Mouse (Mus musculus) right cerebral cortex, postnatal 10 days (tissue): ENCODE measurements around the gene Hist2h2ab.
A peak's percentile ranks its signal among the peaks of the same experiment; 100 is the strongest.
"Not testable (repeated sequence)": the region's sequence is repeated elsewhere in the genome, so short reads cannot be mapped to it uniquely, and the experiment has no call there.

Experiments
- DNase-seq, 2 experiments: peaks; one replicate each; pipeline ENCODE4 v3.0.0; 2021; ENCODE audit warnings: low spot score in 2 of 2

The Hist2h2ab gene

DNA sequence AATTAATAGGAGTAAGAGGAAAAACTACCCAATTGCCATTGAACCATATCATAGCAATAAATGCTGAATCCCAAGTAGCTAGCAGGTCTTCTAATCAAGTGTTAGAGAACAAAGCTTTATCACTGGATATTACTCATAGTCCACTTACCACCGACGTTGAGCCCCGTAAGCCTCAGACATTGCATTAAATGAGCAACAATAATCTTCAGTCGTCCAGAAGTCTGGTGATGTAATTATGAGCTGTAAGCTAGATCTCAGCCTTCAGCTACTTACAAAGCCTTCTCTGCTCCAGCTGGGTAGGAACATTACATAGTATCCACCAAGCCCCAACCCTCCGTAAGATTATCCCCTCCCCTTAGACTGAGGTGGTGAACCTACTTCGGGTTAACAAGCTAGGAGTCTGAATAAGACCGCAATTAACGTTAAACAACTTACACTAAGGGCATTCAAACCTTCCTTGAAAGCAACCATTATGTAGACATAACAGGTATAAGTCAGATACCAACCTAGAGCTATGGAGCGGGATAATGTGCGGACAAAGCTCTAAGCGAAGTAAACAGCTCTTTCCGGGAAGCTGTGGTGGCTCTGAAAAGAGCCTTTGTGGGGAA is 18.3 kb downstream of the Hist2h2ab start:
- DNase-seq, result no peak

DNA sequence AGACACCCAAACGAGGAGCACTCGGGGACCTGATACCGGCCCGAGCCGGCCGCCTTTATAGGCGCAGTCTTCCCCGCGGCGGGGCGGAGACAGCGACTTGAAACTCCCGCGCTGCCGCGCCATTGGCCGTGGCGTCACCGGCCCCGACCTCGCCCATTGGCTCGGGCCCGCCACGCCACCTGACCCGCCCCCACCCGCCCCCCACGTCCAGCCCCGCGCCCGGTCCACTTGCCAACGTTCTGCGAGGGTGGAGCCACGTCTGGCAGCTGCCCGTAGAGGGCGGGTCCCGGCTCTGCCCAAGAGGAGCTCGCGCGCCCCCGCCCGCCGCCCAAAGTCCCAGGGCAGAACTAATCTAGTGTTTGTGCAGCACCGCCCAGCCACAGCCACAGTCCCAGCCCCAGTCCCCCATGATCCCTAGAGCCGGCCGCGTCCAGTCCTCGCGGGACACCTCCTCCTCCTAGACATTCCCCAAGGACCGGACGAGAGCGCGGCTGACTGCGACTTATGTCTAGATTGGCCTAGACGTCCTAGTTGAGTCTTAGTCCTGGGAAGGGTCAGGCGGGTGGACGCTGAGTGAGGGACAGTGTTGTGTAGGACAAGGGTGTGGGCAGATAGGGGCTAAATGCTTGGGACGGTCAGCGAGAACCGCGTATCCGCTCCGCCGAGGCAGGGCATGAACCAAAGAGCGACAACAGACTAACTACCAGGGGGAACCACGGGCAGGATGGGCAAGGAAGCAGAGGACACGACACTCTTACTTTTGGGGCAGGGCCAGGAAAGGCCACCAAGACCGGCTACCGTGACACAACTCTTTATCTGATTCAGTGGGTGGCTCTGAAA is 19.5 kb downstream of the Hist2h2ab start, which contains the start of gene Hist2h3c2:
Hist2h3c2 (minus strand) TSS at position 174 of the 840 bp plus-strand sequence.
- DNase-seq, result peak in 1 of 2 experiments; percentile 40

DNA sequence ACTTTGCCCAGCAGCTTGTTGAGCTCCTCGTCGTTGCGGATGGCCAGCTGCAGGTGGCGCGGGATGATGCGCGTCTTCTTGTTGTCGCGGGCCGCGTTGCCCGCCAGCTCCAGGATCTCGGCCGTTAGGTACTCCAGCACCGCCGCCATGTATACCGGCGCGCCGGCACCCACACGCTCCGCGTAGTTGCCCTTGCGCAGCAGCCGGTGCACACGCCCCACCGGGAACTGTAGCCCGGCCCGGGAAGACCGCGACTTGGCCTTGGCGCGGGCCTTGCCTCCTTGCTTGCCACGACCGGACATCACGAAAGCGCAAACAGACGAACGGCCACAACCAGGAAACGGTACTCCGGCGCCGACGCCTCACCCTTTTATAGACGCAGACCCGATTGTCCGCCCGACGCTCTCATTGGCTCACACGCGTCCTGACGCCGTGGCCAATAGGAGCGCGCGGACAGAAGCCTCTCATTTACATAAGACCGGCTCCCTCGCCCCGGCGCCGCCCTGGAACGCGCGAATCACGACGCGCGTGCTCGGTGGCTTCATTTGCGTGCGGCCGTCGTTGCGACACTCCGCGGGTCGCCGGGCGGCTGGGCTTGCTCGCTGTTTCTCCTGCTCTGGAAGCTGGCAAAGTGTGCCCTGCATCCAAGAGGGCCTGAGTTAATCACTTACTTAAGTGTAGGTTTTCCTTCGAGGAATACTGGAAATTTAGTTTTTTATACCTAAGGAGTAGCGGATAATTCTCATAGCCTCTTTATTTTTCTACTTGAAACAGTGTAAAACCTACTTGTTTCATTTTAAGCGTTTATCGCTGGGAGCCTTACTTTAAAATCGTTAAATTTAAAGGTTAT is 20.5 kb downstream of the Hist2h2ab start, which contains the start of gene Hist2h2aa2:
Hist2h2aa2 (minus strand) TSS at position 328 of the 850 bp plus-strand sequence.
- DNase-seq, result peak; percentile 97

DNA sequence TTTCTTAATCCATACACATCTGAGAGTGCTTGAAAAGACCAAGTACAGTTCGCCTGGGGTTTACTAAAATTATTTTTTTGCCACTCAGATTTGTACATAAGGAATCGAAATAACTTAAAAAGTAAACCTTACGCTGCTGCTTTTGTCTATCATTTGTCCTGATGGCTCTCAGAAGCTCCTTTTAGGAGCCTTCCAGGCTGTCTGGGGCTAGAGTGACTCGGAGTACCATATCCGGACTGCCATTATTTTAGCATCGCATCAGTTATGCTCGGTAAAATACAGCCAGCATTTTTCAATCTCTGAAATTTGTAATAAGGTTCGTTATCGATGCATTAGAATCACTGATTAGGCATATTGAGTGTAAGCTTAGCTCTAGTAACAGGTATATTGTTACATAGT is 21.1 kb downstream of the Hist2h2ab start:
- DNase-seq, result no peak

DNA sequence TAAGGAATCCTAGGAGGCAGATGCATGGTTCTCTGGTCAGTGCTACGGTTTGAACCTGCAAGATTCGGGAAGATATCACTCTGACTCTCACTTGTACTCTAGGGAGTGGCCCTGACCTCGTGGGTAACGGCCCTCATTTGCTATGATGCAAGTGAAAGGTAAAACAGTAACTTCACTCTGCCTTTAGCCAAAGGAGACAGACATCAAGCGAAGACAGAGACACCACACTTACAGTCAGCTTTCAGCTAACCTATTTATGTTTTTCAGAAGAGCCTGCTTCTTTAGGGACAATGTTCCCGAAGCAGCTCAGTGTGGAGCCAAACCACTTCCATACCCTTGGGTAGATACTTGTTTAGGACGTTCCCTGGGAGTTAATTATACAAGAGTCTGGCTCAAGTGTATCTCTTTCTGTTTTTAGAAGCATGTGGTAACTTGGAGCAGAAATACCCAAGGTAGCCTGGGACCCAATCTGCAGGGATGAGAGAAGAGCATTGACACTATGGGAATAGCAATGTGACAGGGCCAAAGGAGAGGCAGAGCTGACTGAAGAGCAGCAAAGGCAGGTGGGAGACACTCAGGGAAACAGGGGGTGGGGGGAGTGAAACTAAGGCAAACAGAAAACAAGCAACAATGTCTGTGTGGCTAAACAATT is 24.4 kb downstream of the Hist2h2ab start:
- no peak for DNase-seq

DNA sequence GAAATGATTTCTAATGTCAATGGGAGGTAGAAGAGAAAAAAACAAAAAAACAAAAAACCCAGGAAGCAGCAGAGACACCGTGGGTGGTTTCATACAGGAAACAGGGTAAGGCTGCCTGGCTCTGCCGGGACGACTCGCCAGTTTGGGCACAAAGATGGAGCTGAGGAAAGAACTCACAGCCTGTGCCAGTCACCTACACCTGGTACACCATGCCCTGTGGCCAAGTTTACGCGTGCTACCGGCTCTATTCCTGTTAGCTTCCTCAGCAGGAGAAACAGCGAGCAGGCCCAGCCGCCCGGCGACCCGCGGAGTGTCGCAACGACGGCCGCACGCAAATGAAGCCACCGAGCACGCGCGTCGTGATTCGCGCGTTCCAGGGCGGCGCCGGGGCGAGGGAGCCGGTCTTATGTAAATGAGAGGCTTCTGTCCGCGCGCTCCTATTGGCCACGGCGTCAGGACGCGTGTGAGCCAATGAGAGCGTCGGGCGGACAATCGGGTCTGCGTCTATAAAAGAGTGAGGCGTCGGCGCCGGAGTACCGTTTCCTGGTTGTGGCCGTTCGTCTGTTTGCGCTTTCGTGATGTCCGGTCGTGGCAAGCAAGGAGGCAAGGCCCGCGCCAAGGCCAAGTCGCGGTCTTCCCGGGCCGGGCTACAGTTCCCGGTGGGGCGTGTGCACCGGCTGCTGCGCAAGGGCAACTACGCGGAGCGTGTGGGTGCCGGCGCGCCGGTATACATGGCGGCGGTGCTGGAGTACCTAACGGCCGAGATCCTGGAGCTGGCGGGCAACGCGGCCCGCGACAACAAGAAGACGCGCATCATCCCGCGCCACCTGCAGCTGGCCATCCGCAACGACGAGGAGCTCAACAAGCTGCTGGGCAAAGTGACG is 25.6 kb downstream of the Hist2h2ab start, which contains the start of gene Hist2h2aa1:
Hist2h2aa1 (plus strand) TSS at position 495 of the 884 bp plus-strand sequence.
- peak; percentile 88 to 92 for DNase-seq

DNA sequence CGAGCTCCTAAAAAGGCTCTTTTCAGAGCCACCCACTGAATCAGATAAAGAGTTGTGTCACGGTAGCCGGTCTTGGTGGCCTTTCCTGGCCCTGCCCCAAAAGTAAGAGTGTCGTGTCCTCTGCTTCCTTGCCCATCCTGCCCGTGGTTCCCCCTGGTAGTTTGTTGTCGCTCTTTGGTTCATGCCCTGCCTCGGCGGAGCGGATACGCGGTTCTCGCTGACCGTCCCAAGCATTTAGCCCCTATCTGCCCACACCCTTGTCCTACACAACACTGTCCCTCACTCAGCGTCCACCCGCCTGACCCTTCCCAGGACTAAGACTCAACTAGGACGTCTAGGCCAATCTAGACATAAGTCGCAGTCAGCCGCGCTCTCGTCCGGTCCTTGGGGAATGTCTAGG is 26.4 kb downstream of the Hist2h2ab start:
- DNase-seq, result not testable (repeated sequence)

DNA sequence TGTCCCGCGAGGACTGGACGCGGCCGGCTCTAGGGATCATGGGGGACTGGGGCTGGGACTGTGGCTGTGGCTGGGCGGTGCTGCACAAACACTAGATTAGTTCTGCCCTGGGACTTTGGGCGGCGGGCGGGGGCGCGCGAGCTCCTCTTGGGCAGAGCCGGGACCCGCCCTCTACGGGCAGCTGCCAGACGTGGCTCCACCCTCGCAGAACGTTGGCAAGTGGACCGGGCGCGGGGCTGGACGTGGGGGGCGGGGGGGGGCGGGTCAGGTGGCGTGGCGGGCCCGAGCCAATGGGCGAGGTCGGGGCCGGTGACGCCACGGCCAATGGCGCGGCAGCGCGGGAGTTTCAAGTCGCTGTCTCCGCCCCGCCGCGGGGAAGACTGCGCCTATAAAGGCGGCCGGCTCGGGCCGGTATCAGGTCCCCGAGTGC is 26.8 kb downstream of the Hist2h2ab start, which contains the start of gene Hist2h3c1:
Hist2h3c1 (plus strand) TSS at position 259 of the 430 bp plus-strand sequence.
- not testable (repeated sequence) for DNase-seq

DNA sequence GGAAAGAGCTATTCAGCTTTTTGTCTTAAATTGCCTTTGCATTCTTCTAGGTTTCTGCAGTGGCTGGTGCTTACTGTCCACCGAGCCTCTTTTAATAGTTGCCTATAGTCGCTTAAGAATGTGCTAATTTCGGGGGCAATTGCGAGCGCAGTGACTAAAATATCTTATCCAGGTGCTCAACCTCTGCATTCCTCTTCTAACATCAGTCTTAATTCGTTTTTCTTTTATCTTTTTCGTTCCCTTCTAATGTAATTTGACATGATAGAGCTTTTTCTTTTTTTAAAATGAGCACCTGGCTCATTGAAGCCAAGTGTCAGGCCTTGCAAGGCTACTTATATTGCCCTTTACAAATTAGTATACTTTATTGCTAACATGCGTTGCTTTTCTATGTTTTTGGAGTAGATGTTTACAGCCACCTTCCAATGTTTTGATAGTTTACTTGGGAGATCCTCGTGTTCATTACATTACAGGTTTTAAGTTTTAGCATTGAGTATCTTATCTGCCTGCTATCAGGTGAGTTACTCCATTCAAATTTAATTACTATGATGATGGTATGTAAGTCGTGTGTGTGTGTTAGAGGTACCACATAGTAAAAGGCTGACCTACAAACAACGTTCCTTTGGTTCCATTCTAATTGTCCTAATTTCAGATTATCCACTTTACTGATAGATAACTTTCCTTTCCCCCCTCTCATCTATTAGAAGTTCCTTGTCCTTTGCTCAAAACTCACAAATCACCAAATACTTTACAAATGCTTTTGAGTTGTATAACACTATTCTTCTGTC is 27.9 kb downstream of the Hist2h2ab start:
- DNase-seq, result no peak

DNA sequence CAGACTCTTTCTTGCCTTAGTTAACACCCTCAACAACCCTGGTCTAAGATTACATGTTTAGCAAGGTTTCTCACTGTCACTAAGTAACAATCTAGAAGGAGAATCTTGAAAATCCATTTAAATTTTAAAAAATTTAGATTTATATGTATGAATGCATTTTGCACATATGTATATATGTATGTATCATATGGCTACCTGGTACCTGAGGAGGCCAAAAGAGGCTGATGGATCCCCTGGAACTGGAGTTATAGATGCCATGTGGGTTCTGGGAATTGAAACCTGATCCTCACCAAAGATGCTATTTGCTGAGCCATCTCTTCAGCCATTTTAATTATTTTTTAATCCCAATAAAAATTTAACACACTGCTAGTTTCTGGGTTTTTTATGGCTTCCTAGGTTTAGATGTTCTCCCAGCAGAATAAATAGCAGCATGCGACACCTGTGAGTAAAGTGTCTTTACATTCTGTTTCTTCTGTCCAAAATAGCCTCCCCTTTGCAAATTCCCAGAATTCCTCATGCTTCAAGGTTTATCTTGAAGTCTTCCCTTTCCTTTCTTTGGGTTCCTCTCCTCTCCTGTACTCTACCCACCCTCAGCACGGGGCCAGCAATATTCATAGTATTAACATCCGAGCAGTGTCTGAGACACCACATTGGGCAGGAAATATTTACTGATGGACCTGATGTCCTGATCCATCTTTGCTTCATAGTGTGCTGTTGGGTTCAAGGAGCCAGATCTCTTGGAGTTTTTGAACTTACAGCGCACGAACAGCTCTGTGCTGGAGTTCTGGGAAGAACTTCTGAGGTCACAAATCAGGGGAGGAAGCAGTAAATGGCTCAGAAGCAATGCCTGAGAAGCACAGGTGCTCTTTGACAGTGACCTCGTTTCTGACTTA is 28.7 kb downstream of the Hist2h2ab start:
- no peak for DNase-seq

DNA sequence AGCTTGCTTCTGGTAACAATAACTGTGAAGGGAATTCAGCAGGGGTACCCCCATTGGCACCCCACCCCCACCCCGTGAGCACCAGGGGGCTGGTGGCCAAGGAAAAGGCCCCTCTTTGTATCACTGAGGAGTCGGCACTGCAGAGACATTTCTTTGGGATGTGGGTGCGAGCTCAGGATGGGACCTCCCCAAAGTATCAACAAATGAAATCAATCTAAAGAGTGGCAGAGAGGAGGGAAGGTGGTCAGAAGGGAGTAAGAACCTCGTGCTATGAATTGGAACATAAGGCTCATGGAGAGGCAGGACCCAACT is 29.3 kb downstream of the Hist2h2ab start:
- DNase-seq, result no peak

DNA sequence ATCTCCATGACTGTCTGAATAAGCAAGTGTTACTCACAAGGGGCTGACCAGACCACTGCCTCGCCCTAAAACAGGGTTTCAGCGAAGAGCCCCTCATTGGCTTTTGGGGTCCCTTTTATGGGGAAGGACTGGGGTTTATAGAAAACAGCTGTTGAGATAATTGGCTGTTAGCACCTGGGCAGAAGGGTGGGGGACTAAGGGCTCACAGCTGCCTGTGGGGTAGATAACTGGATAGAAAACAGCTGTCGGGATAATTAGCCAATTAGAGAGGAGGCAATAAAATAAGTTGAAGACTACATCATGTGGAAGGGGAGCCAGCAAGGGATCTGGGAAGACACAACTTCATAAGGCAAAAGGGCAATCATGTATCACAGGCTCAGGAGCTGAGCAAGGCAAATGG is 31.2 kb downstream of the Hist2h2ab start:
- DNase-seq, result no peak

DNA sequence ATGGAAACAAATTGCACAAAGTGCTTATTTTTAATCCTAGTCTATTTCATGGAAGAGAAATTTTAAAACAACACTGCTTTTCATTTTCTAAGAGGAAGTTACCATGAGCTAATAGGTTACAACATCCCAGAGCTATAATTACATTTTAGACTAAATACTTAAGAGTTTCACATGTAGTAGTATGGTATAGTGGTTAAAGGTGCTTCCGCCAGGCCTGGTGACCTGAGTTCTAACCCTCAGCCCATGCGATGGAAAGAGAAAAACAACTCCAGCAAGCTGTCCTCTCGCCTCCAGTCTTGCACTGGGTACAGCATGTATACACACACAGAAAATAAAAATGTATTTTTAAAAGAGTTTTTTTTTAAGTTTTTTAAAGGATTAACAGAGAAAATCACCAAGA is 32.1 kb downstream of the Hist2h2ab start:
- no peak for DNase-seq

DNA sequence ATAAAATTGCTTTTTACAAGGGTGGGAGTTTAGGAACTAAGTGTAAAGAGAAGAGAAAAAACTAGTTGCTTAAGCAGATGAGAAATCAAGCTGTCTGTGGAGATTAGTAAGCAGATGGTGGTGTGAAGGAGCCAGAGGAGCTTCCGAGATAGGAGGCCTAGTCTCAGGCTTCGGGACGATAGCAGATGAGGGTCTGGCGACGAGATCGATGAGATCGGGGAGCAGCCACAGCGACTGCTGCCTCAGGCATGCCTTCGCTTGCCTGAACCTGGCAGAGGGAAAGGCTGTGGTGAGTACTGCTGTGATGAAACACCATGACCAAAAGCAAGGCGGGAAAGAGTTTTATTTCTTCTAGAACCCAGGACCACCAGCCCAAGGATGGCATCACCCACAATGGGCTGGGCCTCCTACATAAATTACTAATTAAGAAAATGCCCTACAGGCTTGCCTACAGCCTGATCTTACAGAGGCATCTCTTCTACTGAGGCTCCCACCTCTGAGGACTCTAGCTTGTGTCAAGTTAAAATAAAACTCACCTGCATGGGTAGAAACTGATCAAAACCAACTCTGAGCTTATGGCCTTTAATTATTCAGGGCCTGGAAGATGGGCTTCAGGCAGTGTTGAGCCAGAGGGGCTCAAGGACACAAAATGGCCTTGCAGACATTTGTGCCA is 35.2 kb downstream of the Hist2h2ab start:
- peak in 1 of 2 experiments; percentile 52 for DNase-seq

DNA sequence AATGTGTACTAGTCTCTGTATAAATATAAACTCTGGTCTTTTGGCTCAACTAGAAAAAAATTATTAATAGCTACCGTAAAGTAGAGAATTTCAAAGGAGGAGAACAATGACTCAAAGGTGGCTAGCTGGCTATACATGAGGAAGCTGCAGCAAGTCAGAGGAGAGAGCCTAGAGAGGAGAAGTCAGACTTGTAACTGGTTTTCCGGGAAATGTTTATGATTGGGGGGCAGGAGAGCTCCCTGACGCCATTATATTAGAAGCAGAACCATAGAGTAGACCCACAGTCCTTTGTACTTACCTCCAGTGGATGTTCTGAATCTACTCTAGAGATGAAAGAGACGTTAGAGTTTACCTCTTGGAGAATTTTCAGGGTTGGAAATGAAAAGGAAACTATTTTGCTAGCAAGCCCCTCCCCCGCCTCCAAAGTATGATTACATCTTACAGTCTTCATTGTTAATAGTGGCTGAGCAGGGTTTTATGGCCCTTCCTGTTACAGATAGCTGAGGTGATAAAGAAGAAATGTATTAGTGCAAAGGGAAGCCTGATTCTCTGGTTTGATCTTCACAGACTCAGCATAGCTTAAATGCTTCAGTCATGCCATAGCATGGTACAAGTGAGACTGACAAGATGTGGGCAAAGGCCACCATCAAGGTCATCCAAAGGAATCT is 36.4 kb downstream of the Hist2h2ab start:
- DNase-seq, result no peak

DNA sequence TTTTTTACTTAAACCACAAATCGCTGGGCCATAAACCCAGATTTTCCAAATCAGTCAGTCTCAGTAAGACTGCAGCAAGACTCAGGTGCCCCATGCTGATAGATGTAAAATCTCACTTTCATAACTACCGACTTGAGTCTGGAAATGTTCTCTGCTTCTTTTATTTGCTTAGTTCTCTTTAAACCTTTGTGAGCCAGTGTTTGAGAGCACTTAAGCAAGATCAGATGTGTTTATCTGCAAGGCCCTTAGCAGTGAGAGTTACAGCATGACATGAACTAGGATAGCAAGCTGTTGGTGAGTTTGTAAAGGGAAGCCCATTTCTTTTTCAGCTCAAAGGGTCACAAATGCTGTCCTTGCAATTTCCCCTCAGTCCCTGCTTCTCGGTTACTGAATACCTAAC is 37.5 kb downstream of the Hist2h2ab start:
- no peak for DNase-seq

DNA sequence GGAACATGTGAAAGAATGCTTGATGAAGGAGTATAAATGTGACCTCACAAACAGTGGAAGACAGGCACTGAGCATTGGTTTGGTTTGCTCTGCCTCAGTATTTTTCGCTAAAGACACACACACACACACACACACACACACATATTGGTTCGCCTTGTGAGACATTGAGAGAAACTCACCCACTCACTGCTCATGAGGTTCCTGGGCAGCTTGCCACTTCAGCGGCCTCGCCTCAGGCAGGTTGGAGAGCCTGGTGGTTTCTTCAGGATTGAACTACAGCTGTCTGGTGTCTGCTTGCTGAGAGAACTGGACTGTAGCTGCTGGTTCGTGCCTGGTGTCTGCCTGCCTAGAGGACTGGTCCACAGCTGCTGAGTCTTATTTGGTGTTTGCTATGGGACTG is 40.6 kb downstream of the Hist2h2ab start:
- no peak for DNase-seq

DNA sequence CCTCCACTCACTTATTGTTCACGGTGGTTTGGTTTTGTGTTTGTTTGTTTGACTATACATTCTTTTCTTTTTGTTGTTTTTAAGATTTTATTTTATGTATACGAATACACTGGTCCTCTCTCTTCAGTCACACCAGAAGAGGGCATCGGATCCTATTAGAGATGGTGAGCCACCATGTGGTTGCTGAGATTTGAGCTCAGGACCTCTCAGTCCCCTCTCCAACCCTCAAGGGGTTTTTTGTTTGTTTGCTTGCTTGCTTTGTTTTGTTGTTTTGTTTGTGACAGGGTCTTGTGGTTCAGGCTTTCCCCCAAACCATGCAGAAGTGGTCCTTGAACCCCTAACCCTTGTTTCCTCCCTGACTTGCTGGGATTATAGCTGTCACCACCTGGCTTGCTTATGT is 42.0 kb downstream of the Hist2h2ab start:
- no peak for DNase-seq
